Mouse (Mus musculus) liver, embryonic 14.5 days (tissue): ENCODE results near the gene Arih2.

Source experiments
- CTCF ChIP-seq: IDR thresholded peaks from 2 replicates; pipeline ENCODE4 v1.5.1; 2016; ENCODE audit warnings: antibody characterized with exemption, low read depth, control low read depth
- EP300 ChIP-seq: IDR thresholded peaks from 2 replicates; pipeline ENCODE4 v1.6.1; 2016; ENCODE audit warnings: antibody characterized with exemption, low read depth

DNA sequence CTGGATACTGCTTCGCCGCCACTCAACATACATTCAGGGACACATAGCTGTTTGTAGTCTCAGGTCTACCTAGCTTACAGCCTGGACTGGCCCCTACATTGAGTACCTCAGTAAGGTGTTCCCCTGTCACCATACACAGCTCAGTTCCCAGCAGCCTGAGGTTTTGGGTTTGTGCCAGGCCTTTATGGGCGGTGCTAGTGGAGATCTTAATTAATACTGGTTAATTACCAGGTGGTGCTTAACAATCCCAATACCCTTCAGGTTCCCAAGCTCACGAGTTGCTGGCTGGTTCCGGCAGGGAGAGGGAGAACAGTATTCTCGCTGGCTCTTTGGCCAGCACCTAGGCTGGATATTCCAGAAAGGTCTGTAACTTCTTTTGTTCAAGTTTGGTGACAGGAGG, 41.7 kb upstream of the Arih2 start:
- TF ChIP-seq CTCF = no peak
- TF ChIP-seq EP300 = no peak
